Mouse (Mus musculus) spleen, adult 2 months (tissue): ENCODE results near the gene Pold4.

Experiments
- CTCF ChIP-seq: fragments of 200-500 bp; IDR thresholded peaks from 2 replicates; pipeline ENCODE4 v1.5.1; 2011; ENCODE audit warnings: mild to moderate bottlenecking, inconsistent platforms; ENCODE audit not compliant: insufficient read depth, insufficient read length, insufficient replicate concordance; ENCODE audit errors: extremely low read depth
- POLR2A ChIP-seq: fragments of 200-500 bp; IDR thresholded peaks from 2 replicates; pipeline ENCODE4 v1.6.1; 2011; ENCODE audit warnings: low read depth, low read length, inconsistent platforms

- no peak for TF ChIP-seq POLR2A
- TF ChIP-seq CTCF, result no peak
Measured at GRCm38 (mm10) chr19:4196048-4196447, 35.7 kb upstream of the Pold4 start.
